Mouse (Mus musculus) liver, postnatal 0 days (tissue): ENCODE data around the gene Castor2.

ENCODE experiments used
- CTCF ChIP-seq: sonication (generic); IDR thresholded peaks from 2 replicates; pipeline ENCODE4 v1.5.1; 2016; ENCODE audit warnings: antibody characterized with exemption, low read depth
- EP300 ChIP-seq: IDR thresholded peaks from 2 replicates; pipeline ENCODE4 v1.6.1; 2016; ENCODE audit warnings: antibody characterized with exemption, low read depth, mild to moderate bottlenecking

- TF ChIP-seq CTCF (no peak), EP300 (no peak)
Observed at GRCm38 (mm10) chr5:134101322-134101721, 1.8 kb downstream of the Castor2 start.
